Mouse (Mus musculus) urinary bladder, postnatal 0 days (tissue): ENCODE data around the gene Sphk2. TPM values are rescaled to one million over a fixed set of nuclear protein-coding genes. Genes with fewer than 3 reads are reported as not detected.

ENCODE experiments used
- polyA plus RNA-seq: library from polyadenylated mRNA; unstranded; fragments of >200 nt; fragmentation: Nextera tagmentation; extraction: Ambion mirVana; gene quantifications from 2 replicates; pipeline ENCODE4 v1.2.1, GENCODE M21; 2015

The Sphk2 gene
- 15.2 and 16.7 TPM in 2 replicates for polyA plus RNA-seq

GRCm38 (mm10) chr7:45717918-45718297, at the start of gene Sphk2:
Gene Sphk2 (minus strand): TSS chr7:45718002.

GRCm38 (mm10) chr7:45725713-45726112, 7.9 kb upstream of the Sphk2 start, which contains the start of gene Spaca4:
Gene Spaca4 (minus strand): TSS chr7:45725813.

GRCm38 (mm10) chr7:45720413-45721233, 2.8 kb upstream of the Sphk2 start, which contains the start of gene Fam83e:
Gene Fam83e (plus strand): TSS chr7:45721212.

GRCm38 (mm10) chr7:45715090-45715708, 2.6 kb downstream of the Sphk2 start, which contains the start of gene Rpl18:
Gene Rpl18 (plus strand): TSS chr7:45715457.

GRCm38 (mm10) chr7:45704730-45705442, 12.9 kb downstream of the Sphk2 start, which contains the start of gene Dbp:
Gene Dbp (plus strand): TSS chr7:45705088.

GRCm38 (mm10) chr7:45699523-45700141, 18.2 kb downstream of the Sphk2 start, which contains the start of gene Car11:
Gene Car11 (plus strand): TSS chr7:45699843.

GRCm38 (mm10) chr7:45693921-45694591, 23.7 kb downstream of the Sphk2 start, which contains the start of gene Sec1:
Gene Sec1 (minus strand): TSS chr7:45694402.

GRCm38 (mm10) chr7:45683396-45684050, 34.3 kb downstream of the Sphk2 start, which contains the start of gene Ntn5:
Gene Ntn5 (plus strand): TSS chr7:45684022.

GRCm38 (mm10) chr7:45666161-45666560, 51.6 kb downstream of the Sphk2 start, which contains the start of gene Fut2:
Gene Fut2 (minus strand): TSS chr7:45666394.

Other genes starting within 250 kb of the Sphk2 start
- 0.48 and 0.69 TPM in 2 replicates for gene Tulp2, start 236.1 kb downstream of the Sphk2 start, polyA plus RNA-seq
- gene Gm45808, start 231.2 kb downstream of the Sphk2 start, polyA plus RNA-seq, result not detected in 2 replicates
- gene Dhdh, start 229.2 kb downstream of the Sphk2 start, polyA plus RNA-seq, result 2.6 and 3.0 TPM in 2 replicates
- gene Nucb1, start 207.6 kb downstream of the Sphk2 start, polyA plus RNA-seq, result 170 and 174 TPM in 2 replicates
- 18.5 and 26.0 TPM in 2 replicates for gene Ppp1r15a, start 191.7 kb downstream of the Sphk2 start, polyA plus RNA-seq
- 2.5 and 2.8 TPM in 2 replicates for gene Plekha4, start 191.7 kb downstream of the Sphk2 start, polyA plus RNA-seq
- gene Hsd17b14, start 163.1 kb downstream of the Sphk2 start, polyA plus RNA-seq, result 15.2 and 15.7 TPM in 2 replicates
- gene Bcat2, start 147.8 kb downstream of the Sphk2 start, polyA plus RNA-seq, result 28.3 TPM in 2 replicates
- 0.17 and 0.23 TPM in 2 replicates for gene Fgf21, start 102.5 kb downstream of the Sphk2 start, polyA plus RNA-seq
- not detected in 2 replicates for gene Fut1, start 100.7 kb downstream of the Sphk2 start, polyA plus RNA-seq
- gene Izumo1, start 96.2 kb downstream of the Sphk2 start, polyA plus RNA-seq, result 0.17 TPM in 1 of 2 replicates, not detected in the other
- 3.9 and 4.1 TPM in 2 replicates for gene Rasip1, start 90.5 kb downstream of the Sphk2 start, polyA plus RNA-seq
- 4.6 and 5.5 TPM in 2 replicates for gene Mamstr, start 78.0 kb downstream of the Sphk2 start, polyA plus RNA-seq
- gene Fut2, start 51.6 kb downstream of the Sphk2 start, polyA plus RNA-seq, result 2.7 and 2.9 TPM in 2 replicates
- gene Ntn5, start 34.0 kb downstream of the Sphk2 start, polyA plus RNA-seq, result not detected in 2 replicates
- 0.10 TPM in 1 of 2 replicates, not detected in the other for gene Sec1, start 23.6 kb downstream of the Sphk2 start, polyA plus RNA-seq
- gene Car11, start 18.2 kb downstream of the Sphk2 start, polyA plus RNA-seq, result 3.4 and 4.0 TPM in 2 replicates
- gene Dbp, start 12.9 kb downstream of the Sphk2 start, polyA plus RNA-seq, result 4.3 and 5.1 TPM in 2 replicates
- 683 and 783 TPM in 2 replicates for gene Rpl18, start 2.5 kb downstream of the Sphk2 start, polyA plus RNA-seq
- gene Fam83e, start 3.2 kb upstream of the Sphk2 start, polyA plus RNA-seq, result 0.64 and 0.82 TPM in 2 replicates
- not detected in 2 replicates for gene Spaca4, start 7.8 kb upstream of the Sphk2 start, polyA plus RNA-seq
- gene Lmtk3, start 65.7 kb upstream of the Sphk2 start, polyA plus RNA-seq, result 0.10 and 0.21 TPM in 2 replicates
- gene Sult2b1, start 66.7 kb upstream of the Sphk2 start, polyA plus RNA-seq, result 0.40 and 0.69 TPM in 2 replicates
- 49.2 and 49.5 TPM in 2 replicates for gene Cyth2, start 96.6 kb upstream of the Sphk2 start, polyA plus RNA-seq
- gene Kcnj14, start 106.8 kb upstream of the Sphk2 start, polyA plus RNA-seq, result 0.16 and 0.28 TPM in 2 replicates
- 27.8 and 30.1 TPM in 2 replicates for gene Grwd1, start 112.9 kb upstream of the Sphk2 start, polyA plus RNA-seq
- 59.9 and 61.7 TPM in 2 replicates for gene Kdelr1, start 154.8 kb upstream of the Sphk2 start, polyA plus RNA-seq
- 0.65 and 0.74 TPM in 2 replicates for gene Grin2d, start 160.4 kb upstream of the Sphk2 start, polyA plus RNA-seq
- gene Syngr4, start 178.7 kb upstream of the Sphk2 start, polyA plus RNA-seq, result 0.39 and 0.41 TPM in 2 replicates
- gene Tmem143, start 178.9 kb upstream of the Sphk2 start, polyA plus RNA-seq, result 3.6 and 4.0 TPM in 2 replicates
- 311 and 437 TPM in 2 replicates for gene Emp3, start 203.4 kb upstream of the Sphk2 start, polyA plus RNA-seq
- 1.4 and 1.5 TPM in 2 replicates for gene Ccdc114, start 206.1 kb upstream of the Sphk2 start, polyA plus RNA-seq